In the genomic region with DNA sequence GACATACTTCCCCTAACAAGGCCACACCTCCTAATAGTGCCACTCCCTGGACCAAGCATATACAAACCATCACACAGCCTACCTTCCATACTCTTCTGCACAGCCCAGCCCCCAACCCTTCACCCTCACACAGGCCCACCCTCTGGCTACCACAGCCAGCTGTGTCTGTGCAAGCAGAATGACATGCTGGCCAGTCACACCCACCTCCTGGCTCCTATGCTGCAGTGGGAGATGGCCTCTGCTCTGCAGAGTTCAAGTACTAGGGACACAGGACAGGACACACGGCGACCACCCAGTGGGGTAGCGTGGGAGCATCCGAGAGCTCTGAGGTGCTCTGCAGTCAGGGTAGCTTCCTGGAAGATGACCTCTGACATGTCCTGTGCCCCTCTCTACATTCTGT, we compare ENCODE assay signal across 9 mouse cellular contexts. TPM values are rescaled to one million over a fixed set of nuclear protein-coding genes. Genes with fewer than 3 reads are reported as not detected.
A peak's percentile ranks its signal among the peaks of the same experiment; 100 is the strongest.
DNase-seq lines count a peak whose midpoint lies in the region; ATAC-seq and TF ChIP-seq lines count a peak whose summit lies in the region.
"Had no signal": no experiment of that assay in that cellular context is flagged by ENCODE, and none has a peak within 500 bp of the region (broad histone marks: within the 10 kb centered on the region; RNA-seq: fewer than 3 reads in every experiment).

No protein-coding gene starts in this region.

- WGBS in lung, embryonic 15.5 days: 79% methylated on average over 4 of the region's 4 CpGs
- WGBS in neural tube, embryonic 13.5 days: 85% methylated on average over 4 of the region's 4 CpGs
- 87% methylated on average over 4 of the region's 4 CpGs for WGBS in thymus, adult 2 months

- peak; percentile 42 for DNase-seq in gastrocnemius, postnatal 10 days
- no peak for DNase-seq in gastrocnemius, postnatal 4 days (ENCODE audit: low spot score in 2 of 2)
- DNase-seq in lung, postnatal 25 days (ENCODE audit: low spot score): no peak
- peak; percentile 50 for DNase-seq in heart, postnatal 4 days
- DNase-seq in spleen, postnatal 36 days (ENCODE audit: low spot score in 2 of 2): no peak
- no peak for DNase-seq in thymus, adult 2 months

- no peak overlapping the region for H3K4me2 ChIP-seq in lung, embryonic 15.5 days
- no peak overlapping the region for H3K4me2 ChIP-seq in neural tube, embryonic 13.5 days
- H3K4me2 ChIP-seq: liver, embryonic 13.5 days had no signal

- no peak overlapping the region for H3K4me3 ChIP-seq in lung, embryonic 15.5 days
- H3K4me3 ChIP-seq in neural tube, embryonic 13.5 days: no peak overlapping the region
- no peak overlapping the region for H3K4me3 ChIP-seq in thymus, adult 2 months (ENCODE audit: control insufficient read depth, insufficient read depth, low read length)
- H3K4me3 ChIP-seq: liver, embryonic 13.5 days had no signal

- H3K36me3 ChIP-seq in lung, embryonic 15.5 days: peaks cover 40% of the 10 kb centered on the region
- peaks cover 39% of the 10 kb centered on the region for H3K36me3 ChIP-seq in neural tube, embryonic 13.5 days
- peaks cover 16% of the 10 kb centered on the region for H3K36me3 ChIP-seq in thymus, adult 2 months (ENCODE audit: control insufficient read depth, insufficient read depth, low read length)
- H3K36me3 ChIP-seq: liver, embryonic 13.5 days had no signal

- no peak overlapping the region for H3K27ac ChIP-seq in lung, embryonic 15.5 days
- H3K27ac ChIP-seq in neural tube, embryonic 13.5 days (replicated peaks): peak overlapping the region; percentile 88
- H3K27ac ChIP-seq in thymus, adult 2 months (ENCODE audit: control insufficient read depth, insufficient read depth, low read length): no peak overlapping the region
- H3K27ac ChIP-seq: liver, embryonic 13.5 days had no signal

- ATAC-seq in lung, embryonic 15.5 days (ENCODE audit: borderline replicate concordance, extremely low read depth, low FRiP score, low TSS enrichment): peak; percentile 28; the same call in 1 of the 2 replicates
- peak; percentile 40 for ATAC-seq in neural tube, embryonic 13.5 days (ENCODE audit: low read depth)

- H3K4me1 ChIP-seq in lung, embryonic 15.5 days: peaks cover 10% of the 10 kb centered on the region
- H3K4me1 ChIP-seq in neural tube, embryonic 13.5 days (replicated peaks): peaks cover 34% of the 10 kb centered on the region
- no peaks in the 10 kb centered on the region; the same call in 1 of the 2 replicates for H3K4me1 ChIP-seq in thymus, adult 2 months (replicated peaks; ENCODE audit: control insufficient read depth, insufficient read depth, low read length)

- no peak overlapping the region for H3K9ac ChIP-seq in lung, embryonic 15.5 days
- H3K9ac ChIP-seq in neural tube, embryonic 13.5 days: no peak overlapping the region
- H3K9ac ChIP-seq: liver, embryonic 13.5 days had no signal

- H3K27me3 ChIP-seq in lung, embryonic 15.5 days: no peaks in the 10 kb centered on the region
- peaks cover 4% of the 10 kb centered on the region; the same call in 1 of the 2 replicates for H3K27me3 ChIP-seq in neural tube, embryonic 13.5 days
- H3K27me3 ChIP-seq in thymus, adult 2 months (ENCODE audit: control insufficient read depth, insufficient read depth, low read length): no peaks in the 10 kb centered on the region
- H3K27me3 ChIP-seq: liver, embryonic 13.5 days had no signal

- H3K9me3 ChIP-seq in lung, embryonic 15.5 days: no peaks in the 10 kb centered on the region
- no peaks in the 10 kb centered on the region for H3K9me3 ChIP-seq in neural tube, embryonic 13.5 days
- H3K9me3 ChIP-seq: liver, embryonic 13.5 days had no signal

- TF ChIP-seq CTCF in thymus, adult 2 months (IDR thresholded peaks at IDR 0.05; ENCODE audit: borderline replicate concordance, control insufficient read depth, extremely low read depth, insufficient read depth, low read length, poor library complexity): no peak

- TF ChIP-seq POLR2A in thymus, adult 2 months (IDR thresholded peaks at IDR 0.05; ENCODE audit: control insufficient read depth, extremely low read depth, insufficient read depth, low read length, poor library complexity): no peak

RNA-seq across cellular contexts. Expression of a gene that starts 25.9 kb away (rescaled TPM):
- 1 to 10 TPM; 5.0 to 6.5 TPM for total RNA-seq in gastrocnemius, postnatal 10 days (2021)
- 1 to 10 TPM; 6.9 to 9.3 TPM for total RNA-seq in gastrocnemius, postnatal 4 days (2021)
- 4.3 and 4.9 TPM in 2 replicates for polyA plus RNA-seq in lung, embryonic 15.5 days (2015; fragmentation: Nextera tagmentation; extraction: Ambion mirVana)
- 10 to 100 TPM; 24.0 to 29.6 TPM for total RNA-seq in heart, postnatal 4 days (2021)
- polyA plus RNA-seq in neural tube, embryonic 13.5 days (2015; fragmentation: Nextera tagmentation; extraction: Ambion mirVana): 1.0 and 2.0 TPM in 2 replicates
- polyA plus RNA-seq in thymus, adult 2 months (2012; rRNA removed): 1.3 and 1.9 TPM in 2 replicates

Comparison
In these comparisons a context has a peak if more than half of its experiments do, and no peak if none do; other contexts are left out.
1. DNase-seq: peak in gastrocnemius, postnatal 10 days (single experiment) and heart, postnatal 4 days (single experiment); none in gastrocnemius, postnatal 4 days (0 of 2), lung, postnatal 25 days (single experiment), spleen, postnatal 36 days (0 of 2) and thymus, adult 2 months (single experiment).